Mouse (Mus musculus) heart, embryonic 11.5 days (tissue): ENCODE measurements around the gene Mrpl10. TPM values are rescaled to one million over a fixed set of nuclear protein-coding genes. Genes with fewer than 3 reads are reported as not detected.

Source experiments
- ATAC-seq: fragments of 200-750 bp; cut with Nextera tagmentation; replicated peaks from 2 replicates; pipeline ENCODE4 v1.8.0; 2017; ENCODE audit warnings: moderate library complexity; ENCODE audit not compliant: insufficient number of reproducible peaks, low FRiP score, low TSS enrichment
- H3K27ac ChIP-seq: fragments of 300-500 bp; sonication (generic); 2 replicates; pipeline ENCODE4 v1.5.1; 2014; ENCODE audit warnings: mild to moderate bottlenecking, low read depth, low read length
- H3K27me3 ChIP-seq: fragments of 300-500 bp; sonication (generic); 2 replicates; pipeline ENCODE4 v1.6.1; 2014; ENCODE audit warnings: mild to moderate bottlenecking, low read length, mixed read lengths; ENCODE audit not compliant: control insufficient read depth, insufficient read depth
- H3K36me3 ChIP-seq: fragments of 300-500 bp; sonication (generic); 2 replicates; pipeline ENCODE4 v1.6.1; 2014; ENCODE audit warnings: mild to moderate bottlenecking, low read length, moderate library complexity, mixed read lengths; ENCODE audit not compliant: control insufficient read depth, insufficient read depth
- H3K4me1 ChIP-seq: fragments of 300-500 bp; sonication (generic); 2 replicates; pipeline ENCODE4 v1.6.1; 2014; ENCODE audit warnings: low read length; ENCODE audit not compliant: control insufficient read depth, insufficient read depth
- H3K4me2 ChIP-seq: fragments of 300-500 bp; sonication (generic); 2 replicates; pipeline ENCODE4 v1.6.1; 2014; ENCODE audit warnings: mild to moderate bottlenecking, moderate library complexity
- H3K4me3 ChIP-seq: fragments of 300-500 bp; sonication (generic); 2 replicates; pipeline ENCODE4 v1.5.1; 2014; ENCODE audit warnings: low read depth, low read length
- H3K9ac ChIP-seq: fragments of 300-500 bp; sonication (generic); 2 replicates; pipeline ENCODE4 v1.6.1; 2014; ENCODE audit warnings: mild to moderate bottlenecking, low read depth, low read length, moderate library complexity
- H3K9me3 ChIP-seq: fragments of 300-500 bp; sonication (generic); replicated peaks from 2 replicates; pipeline ENCODE4 v1.6.1; 2016; ENCODE audit warnings: low read length; ENCODE audit not compliant: control insufficient read depth
- WGBS: fragments of 180-500 bp; shearing (Covaris S2); extraction: QIAGEN DNeasy Blood & Tissue Kit; methylation state at CpG from one replicate; pipeline ENCODE4 v1.1.7; 2014; ENCODE audit not compliant: insufficient replicate concordance; 5-methylcytosine and 5-hydroxymethylcytosine counted together
- polyA plus RNA-seq: library from polyadenylated mRNA; unstranded; fragments of >200 nt; fragmentation: Nextera tagmentation; extraction: Ambion mirVana; gene quantifications from 2 replicates; pipeline ENCODE4 v1.2.1, GENCODE M21; 2014

Gene Mrpl10
- polyA plus RNA-seq, 1 experiment from 2014 or later, result 87.2 TPM

DNA sequence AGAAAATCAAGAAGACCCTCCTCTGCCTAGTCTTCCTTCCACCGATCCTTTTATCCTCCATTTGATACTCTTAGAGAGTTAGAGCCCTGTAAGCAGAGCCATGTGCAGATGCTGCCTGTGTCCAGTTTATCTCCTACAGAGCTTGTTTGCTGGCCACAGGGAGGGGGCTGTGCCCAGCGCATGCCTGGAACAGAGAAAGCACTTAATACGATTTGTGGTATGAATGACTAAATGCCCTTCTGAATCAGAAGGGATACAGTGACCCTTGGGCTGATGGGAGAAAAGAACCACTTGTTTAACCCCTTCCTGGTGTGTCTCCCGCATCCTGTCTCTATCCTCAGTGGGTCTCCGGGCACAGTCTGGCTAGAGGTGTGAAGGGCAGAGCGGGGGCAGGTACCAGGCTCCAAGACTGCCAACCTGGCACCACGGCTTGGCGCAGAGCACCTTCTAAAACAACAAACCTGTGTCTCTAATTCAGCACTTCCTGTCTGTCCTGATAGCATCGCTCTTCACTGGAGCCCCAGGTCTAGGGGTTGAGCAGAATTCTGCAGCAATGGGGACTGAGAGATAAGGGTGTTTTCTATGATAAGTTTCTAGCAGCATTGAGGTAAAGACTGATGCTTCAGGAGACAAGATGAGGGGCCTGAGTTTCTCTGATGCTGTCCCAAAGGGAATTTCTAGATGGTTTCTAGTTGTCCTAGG is 34.1 kb upstream of the Mrpl10 start:
- Histone ChIP-seq H3K27ac (no peak overlapping the region), H3K36me3 (no peaks in the 10 kb centered on the region), H3K9ac (no peak overlapping the region), H3K4me3 (no peak overlapping the region), H3K4me2 (no peak overlapping the region), H3K9me3 (no peaks in the 10 kb centered on the region), H3K4me1 (no peaks in the 10 kb centered on the region), H3K27me3 (peaks cover 55% of the 10 kb centered on the region)
- 50% methylated on average over 9 of the region's 9 CpGs for WGBS
- no peak for ATAC-seq

DNA sequence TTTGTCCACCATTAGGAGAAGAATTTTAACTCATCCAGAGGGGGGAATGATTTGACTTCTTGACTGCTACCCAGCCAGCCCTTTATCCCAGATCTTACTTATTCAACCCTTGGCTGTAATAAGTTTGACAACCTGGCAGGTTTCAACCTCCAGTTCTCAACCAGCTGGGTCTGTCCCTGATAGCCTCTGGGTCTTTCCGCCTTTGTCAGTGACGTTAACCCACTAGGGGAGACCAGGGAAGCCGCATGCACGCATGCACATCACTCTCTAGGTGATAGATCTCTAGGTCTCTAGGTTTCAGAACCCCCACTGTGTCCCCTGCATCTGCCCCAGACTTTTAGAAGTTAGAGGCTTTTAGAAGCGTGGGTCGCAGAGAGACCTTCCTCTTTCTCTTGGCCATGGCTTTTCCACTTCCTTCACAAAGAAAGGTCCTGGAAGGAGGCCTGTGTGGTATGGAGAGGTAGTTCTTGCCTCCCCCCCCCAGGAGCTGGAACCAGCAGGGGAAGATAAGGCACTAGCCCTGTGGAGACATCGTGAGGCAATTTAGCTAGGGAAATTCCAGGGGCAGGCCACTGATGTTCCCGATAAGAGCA is 32.1 kb upstream of the Mrpl10 start:
- no peak overlapping the region for H3K27ac ChIP-seq
- no peak overlapping the region for H3K9ac ChIP-seq
- peaks cover 50% of the 10 kb centered on the region for H3K27me3 ChIP-seq
- WGBS, result 25% methylated on average over 8 of the region's 8 CpGs
- no peaks in the 10 kb centered on the region for H3K36me3 ChIP-seq
- H3K4me2 ChIP-seq, result no peak overlapping the region
- H3K4me3 ChIP-seq, result no peak overlapping the region
- no peaks in the 10 kb centered on the region for H3K9me3 ChIP-seq
- no peak for ATAC-seq
- no peaks in the 10 kb centered on the region for H3K4me1 ChIP-seq

DNA sequence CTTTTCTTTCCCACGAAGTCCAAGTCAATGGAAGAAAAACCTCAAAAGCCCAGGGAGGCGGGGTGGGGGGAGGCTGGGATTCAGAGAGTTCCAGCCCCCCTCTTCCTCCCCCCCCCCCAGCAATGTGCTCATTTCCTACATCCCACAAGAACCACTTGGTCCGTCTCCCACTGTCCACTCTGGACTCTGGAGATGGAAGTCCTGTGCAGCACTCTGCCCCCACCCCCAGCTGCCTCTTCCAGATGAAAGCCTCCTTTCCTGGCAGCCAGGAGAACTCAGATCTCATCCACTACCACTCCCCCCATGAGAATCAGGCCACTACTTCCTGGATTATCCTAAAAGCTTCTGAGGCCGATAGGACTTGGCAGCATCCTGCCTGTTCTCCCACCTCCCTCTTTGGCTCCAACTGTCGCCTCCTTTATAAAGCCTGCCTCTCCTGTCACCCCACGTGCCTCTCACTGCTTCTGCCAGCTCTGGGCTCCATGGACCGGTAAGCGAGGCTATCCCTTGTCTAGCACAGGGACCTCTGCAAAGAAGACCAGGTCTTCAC is 28.2 kb upstream of the Mrpl10 start, which contains the start of gene Sp6:
Gene Sp6, plus strand, starts transcription at position 274 of the 550 bp plus-strand sequence.
- Histone ChIP-seq H3K4me1 (no peaks in the 10 kb centered on the region), H3K9me3 (no peaks in the 10 kb centered on the region), H3K27me3 (peaks cover 73% of the 10 kb centered on the region), H3K9ac (no peak within 1 kb of the TSS), H3K27ac (no peak within 1 kb of the TSS), H3K4me2 (no peak within 1 kb of the TSS), H3K4me3 (no peak within 1 kb of the TSS), H3K36me3 (no peaks in the 10 kb centered on the region)
- WGBS, result 23% methylated on average over 8 of the region's 8 CpGs
- no peak for ATAC-seq

DNA sequence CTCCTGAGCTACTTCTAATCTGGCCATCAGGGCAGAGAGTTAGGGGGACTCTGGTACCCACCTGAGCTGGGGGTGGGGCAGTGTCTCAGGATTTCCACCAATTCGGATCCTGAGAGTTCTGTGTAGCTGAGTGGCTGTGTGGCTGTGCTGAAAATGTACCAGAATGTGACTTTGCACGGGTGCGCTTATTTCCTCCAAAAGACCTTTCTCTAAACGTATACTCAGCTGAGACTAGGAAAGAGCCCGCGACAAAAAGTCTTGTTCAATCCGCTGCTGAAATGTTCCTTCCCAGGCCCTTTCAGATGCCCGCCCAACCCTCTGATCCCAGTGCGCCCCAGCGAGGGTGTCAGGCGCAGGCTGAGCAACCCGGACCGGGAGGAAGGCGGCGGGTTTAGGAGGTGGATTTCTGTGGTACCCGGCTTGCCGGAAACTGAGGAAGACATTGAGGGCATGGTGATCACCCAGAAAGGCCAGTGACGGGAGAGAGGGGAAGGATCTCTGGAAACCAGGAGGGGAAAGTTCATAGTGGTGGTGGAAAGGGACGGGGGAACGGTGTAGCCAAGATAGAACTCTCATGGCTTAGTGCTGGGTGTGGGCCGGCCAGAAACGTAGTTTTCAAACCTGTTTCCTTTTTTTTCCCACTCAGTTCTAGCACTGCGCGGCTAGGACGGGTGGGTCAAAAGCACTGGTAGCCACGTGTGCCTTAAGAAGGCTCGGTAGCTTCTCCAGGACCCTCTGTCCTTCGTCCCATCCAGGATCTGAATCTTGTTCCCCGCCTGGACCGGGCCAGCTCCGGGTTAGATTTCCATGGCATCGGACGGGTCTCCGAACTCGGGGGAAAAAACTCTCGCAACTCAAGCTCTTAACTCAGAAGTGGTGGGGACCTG is 23.4 kb upstream of the Mrpl10 start:
- ATAC-seq, result no peak
- Histone ChIP-seq H3K27ac (no peak overlapping the region), H3K4me2 (peak overlapping the region; percentile 63), H3K9ac (no peak overlapping the region), H3K4me3 (peak overlapping the region; percentile 42), H3K27me3 (peaks cover 80% of the 10 kb centered on the region), H3K36me3 (no peaks in the 10 kb centered on the region), H3K4me1 (peaks cover 21% of the 10 kb centered on the region), H3K9me3 (no peaks in the 10 kb centered on the region)
- WGBS, result under 1% methylated on average over 36 of the region's 36 CpGs

DNA sequence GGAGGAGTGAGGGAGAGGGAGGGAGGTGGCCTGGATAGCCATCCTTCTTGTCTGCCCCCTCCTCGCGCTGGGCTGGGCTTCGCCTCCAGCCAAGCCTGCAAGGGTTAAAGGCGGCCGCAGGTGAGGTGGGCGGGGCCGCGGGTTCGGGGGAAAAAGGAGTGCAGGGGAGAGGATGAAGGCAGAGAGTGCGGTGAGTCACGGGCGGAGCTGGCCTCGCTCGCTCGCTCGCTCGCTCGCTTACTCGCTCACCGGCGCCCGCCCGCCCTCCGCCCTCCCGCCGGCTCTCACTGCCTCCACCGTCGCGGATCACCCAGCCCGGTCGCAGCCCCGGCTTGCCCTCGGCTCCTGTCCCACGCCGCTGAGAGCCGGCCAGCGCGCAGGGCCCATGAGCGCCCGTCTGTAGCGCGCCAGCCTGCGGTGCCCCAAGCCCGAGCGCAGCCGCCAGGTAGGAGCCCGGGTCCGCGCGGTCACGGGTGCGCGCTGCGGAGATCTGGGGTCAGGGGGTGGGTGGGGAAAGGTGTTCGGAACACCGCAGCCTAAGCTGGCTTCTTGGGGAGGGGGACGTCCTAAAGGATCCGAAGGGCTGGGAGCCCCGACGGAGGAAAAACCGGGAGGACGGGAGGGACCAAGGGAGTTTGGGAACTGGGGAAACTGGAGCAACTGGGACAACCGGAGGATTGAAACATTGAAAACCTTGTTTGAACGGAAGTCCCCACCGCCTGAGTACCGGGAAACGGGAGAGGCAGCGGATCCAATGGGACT is 22.6 kb upstream of the Mrpl10 start:
- H3K4me2 ChIP-seq, result peak overlapping the region; percentile 63
- no peak for ATAC-seq
- H3K4me1 ChIP-seq, result peaks cover 21% of the 10 kb centered on the region
- peak overlapping the region; percentile 42 for H3K4me3 ChIP-seq
- H3K36me3 ChIP-seq, result no peaks in the 10 kb centered on the region
- no peaks in the 10 kb centered on the region for H3K9me3 ChIP-seq
- H3K27me3 ChIP-seq, result peaks cover 89% of the 10 kb centered on the region
- 0 out of 2 replicates have a peak overlapping the region, but pooled peaks have one; percentile 22 for H3K9ac ChIP-seq
- no peak overlapping the region for H3K27ac ChIP-seq
- WGBS, result 2% methylated on average over 54 of the region's 68 CpGs

DNA sequence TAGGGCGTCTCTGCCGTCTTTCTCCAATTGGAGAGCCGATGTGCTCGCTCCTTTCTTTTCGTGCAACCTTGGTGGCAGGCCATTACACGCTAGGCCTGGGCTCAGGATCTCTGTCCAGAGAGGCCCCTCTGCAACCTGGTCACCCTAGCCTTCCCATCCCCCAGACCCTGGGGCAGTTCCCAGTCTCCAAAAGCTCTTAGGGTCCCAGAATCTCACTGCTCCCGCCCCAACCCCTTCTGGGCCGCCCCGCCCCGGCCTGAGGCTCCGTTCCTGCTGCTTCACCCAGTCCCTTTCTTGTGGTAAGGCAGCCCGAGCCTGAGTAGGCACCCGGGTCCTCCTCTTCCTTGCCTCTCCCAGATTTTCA is 22.0 kb upstream of the Mrpl10 start:
- Histone ChIP-seq H3K4me3 (peak overlapping the region; percentile 42), H3K36me3 (no peaks in the 10 kb centered on the region), H3K4me2 (peak overlapping the region; percentile 63), H3K27me3 (peaks cover 92% of the 10 kb centered on the region), H3K9me3 (no peaks in the 10 kb centered on the region), H3K9ac (no peak overlapping the region), H3K27ac (no peak overlapping the region), H3K4me1 (peaks cover 21% of the 10 kb centered on the region)
- ATAC-seq, result no peak
- WGBS, result 3% methylated on average over 13 of the region's 13 CpGs

DNA sequence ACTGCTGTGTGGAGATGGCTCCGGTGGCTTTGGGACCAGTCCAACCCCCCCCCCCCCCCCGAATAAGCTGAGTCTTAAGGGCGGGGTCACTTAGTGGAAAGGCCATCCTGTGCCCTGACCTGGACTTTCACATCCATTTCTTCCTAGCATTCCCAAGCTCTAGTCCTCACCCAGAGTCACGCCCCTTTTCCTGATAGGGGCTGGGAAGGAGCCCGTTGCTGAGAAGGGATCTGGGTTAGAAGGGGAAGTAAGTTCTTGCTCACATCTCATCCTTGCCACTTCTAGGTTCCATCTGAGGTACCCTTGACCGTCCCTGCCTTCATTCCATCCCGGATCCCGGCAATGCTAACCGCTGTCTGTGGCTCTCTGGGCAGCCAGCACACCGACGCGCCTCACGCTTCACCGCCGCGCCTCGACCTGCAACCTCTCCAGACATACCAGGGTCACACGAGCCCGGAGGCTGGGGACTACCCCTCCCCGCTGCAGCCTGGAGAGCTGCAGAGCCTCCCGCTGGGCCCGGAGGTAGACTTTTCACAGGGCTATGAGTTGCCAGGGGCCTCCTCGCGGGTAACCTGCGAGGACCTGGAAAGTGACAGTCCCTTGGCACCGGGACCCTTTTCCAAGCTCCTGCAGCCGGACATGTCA is 20.1 kb upstream of the Mrpl10 start:
- WGBS, result 3% methylated on average over 26 of the region's 27 CpGs
- peaks cover 89% of the 10 kb centered on the region for H3K27me3 ChIP-seq
- peaks cover 29% of the 10 kb centered on the region for H3K4me1 ChIP-seq
- no peak for ATAC-seq
- no peaks in the 10 kb centered on the region for H3K9me3 ChIP-seq
- H3K4me2 ChIP-seq, result peak overlapping the region; percentile 89
- H3K4me3 ChIP-seq, result peak overlapping the region; percentile 48
- H3K36me3 ChIP-seq, result no peaks in the 10 kb centered on the region
- H3K9ac ChIP-seq, result no peak overlapping the region
- H3K27ac ChIP-seq, result no peak overlapping the region
